Mouse (Mus musculus): Measurements from ENCODE around the gene Snd1. TPM values are rescaled to one million over a fixed set of nuclear protein-coding genes. Genes with fewer than 3 reads are reported as not detected.

Gene Snd1
- total RNA-seq, 2 experiments from 2014 or later: 80.5 to 88.1 TPM

DNA sequence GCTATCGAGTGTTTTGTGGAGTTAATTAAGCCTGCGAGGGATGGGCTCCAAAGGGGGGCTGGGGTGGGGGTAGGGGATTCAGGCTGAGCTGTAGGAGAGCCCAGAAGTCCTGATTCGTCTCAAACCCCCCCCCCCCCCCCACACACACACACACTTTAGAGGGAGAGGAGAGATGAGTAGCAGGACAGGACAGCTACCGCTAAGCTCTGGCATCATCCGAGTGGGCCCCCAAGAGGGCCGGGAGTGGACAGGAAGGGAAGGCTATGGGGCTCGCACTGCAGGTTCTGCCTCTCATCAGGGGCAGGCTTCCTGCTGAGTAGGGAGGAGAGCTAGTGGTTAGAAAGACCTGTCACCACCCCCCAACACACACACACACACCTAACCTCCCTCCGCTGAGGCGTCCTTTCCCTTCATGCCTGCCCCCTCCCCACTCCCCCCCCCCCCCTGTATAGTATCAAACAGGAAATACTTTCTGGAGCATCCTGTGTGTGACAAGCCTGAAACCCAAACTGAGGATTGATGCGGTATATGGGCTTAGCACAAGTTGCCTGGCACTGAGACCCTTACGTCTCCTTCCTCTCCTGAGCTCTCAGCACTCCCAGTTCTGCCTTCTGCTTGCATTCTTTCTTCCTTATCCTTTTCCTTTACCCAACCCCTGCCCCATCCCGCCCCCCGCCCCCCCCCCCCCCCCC is 456.8 kb downstream of the Snd1 start:
- intact Hi-C loops (cut with DNase I): loop anchor here (10.0 kb wide), 1 partner anchor 373 kb away; no protein-coding TSS in a partner anchor
- DNase-seq (ENCODE audit: low spot score in 2 of 2): no peak

GRCm38 (mm10) chr6:28932328-28932937 is 457.5 kb downstream of the Snd1 start:
- peak in 1 of 2 experiments; percentile 24 for DNase-seq (ENCODE audit: low spot score in 2 of 2)
- intact Hi-C loops (cut with DNase I): loop anchor here (10.0 kb wide), 1 partner anchor 372 kb away; no protein-coding TSS in a partner anchor

- intact Hi-C loops (cut with DNase I): loop anchor here (10.0 kb wide), 1 partner anchor 369 kb away; no protein-coding TSS in a partner anchor
- no peak for DNase-seq (ENCODE audit: low spot score in 2 of 2)
Measured at GRCm38 (mm10) chr6:28935736-28936135, 460.8 kb downstream of the Snd1 start.

- DNase-seq (ENCODE audit: low spot score in 2 of 2): no peak
- intact Hi-C loops (cut with DNase I): no loop called here
Measured at GRCm38 (mm10) chr6:28947254-28947653, 472.3 kb downstream of the Snd1 start.

- intact Hi-C loops (cut with DNase I): loop anchor here (1.0 kb wide), 1 partner anchor 75 kb away; no protein-coding TSS in a partner anchor
Measured at GRCm38 (mm10) chr6:28949269-28949668, 474.3 kb downstream of the Snd1 start.

GRCm38 (mm10) chr6:28955581-28955980 is 480.6 kb downstream of the Snd1 start:
- peak; percentile 26 to 63 for DNase-seq (ENCODE audit: low spot score in 2 of 2)
- intact Hi-C loops (cut with DNase I): no loop called here

More at GRCm38 (mm10) chr6:28949269-28949668, 474.3 kb downstream of the Snd1 start:
- peak; percentile 67 to 70 for DNase-seq (ENCODE audit: low spot score in 2 of 2)

DNA sequence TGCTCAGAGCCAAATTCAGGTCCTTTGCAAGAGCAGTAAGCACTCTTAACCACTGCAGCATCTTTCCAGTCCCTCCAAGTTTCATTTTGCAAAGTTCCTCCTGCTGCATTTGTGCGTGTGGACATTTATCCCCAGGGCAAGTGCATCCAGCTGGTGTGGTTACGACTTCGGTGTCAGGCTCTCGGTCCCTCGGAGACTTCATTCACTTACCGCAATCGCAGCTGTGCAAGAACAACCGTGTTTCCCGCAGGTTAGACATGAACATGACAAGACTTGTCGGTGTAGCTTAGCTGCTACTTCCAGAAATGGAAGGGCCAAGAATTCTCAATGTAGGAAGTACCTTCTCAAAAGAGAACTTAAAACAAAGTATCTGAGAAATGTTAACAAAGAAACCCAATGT is 482.5 kb downstream of the Snd1 start:
- DNase-seq (ENCODE audit: low spot score in 2 of 2): no peak
- intact Hi-C loops (cut with DNase I): no loop called here

DNA sequence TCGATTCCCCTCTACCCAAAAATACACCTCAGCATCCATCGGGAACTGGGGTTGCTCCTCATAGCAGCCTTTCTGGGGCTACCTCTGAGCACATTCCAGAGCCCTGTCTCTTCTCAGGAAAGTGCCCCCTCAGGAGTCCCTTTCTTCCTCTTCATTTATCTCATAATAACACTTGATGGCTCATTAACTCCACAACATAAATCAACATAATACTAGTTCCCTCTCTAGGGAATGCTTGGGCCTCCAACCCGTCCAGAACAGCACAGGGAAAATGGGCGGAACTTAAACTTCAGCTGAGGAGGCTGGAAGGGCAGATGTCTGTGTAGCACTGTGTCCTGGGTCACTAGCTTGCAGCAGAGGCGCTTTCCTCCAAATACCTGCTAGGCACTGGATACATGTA is 488.2 kb downstream of the Snd1 start:
- intact Hi-C loops (cut with DNase I): no loop called here
- no peak for DNase-seq (ENCODE audit: low spot score in 2 of 2)

DNA sequence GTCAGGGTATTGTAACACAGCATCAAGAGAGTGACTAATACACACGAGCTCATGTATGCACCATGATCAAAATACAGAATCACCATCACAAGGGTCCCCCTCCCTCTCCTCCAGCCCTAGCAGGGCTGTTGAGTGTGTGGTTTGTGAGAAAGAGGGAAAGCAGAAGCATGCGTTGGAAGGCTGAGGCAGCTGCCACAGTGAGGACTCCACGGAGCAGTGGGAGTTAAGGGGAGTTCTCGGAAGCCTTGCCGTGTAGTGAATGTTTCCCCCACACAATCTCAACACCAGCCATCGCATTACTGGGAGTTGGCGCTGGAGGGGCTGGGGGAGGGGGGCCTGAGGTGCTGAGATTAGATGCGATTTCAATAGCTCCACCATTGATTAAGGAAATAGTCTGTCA is 490.3 kb downstream of the Snd1 start:
- intact Hi-C loops (cut with DNase I): loop anchor here (5.0 kb wide), 1 partner anchor 37 kb away; no protein-coding TSS in a partner anchor
- DNase-seq (ENCODE audit: low spot score in 2 of 2): peak in 1 of 2 experiments; percentile 72

DNA sequence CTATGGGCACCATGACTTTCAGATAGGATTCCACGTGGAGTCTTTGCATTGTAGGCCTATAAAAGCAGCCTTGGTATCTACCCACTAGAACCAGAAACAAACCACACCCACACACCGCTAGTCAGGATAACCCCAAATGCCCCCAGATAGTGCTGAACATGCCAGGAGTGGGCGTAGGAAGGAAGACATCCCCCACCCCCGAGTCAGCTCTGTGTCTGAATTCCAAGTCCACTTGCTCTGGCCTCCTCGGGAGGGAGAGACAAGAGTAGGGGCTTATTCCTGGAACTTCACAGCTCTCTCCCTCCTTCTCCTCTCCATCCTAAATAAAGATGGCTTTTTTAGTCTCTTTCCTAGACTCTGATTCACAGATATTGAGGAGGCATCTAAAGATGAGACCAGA is 494.7 kb downstream of the Snd1 start:
- DNase-seq (ENCODE audit: low spot score in 2 of 2): peak; percentile 39 to 93
- intact Hi-C loops (cut with DNase I): loop anchor here (5.0 kb wide), 1 partner anchor 33 kb away; no protein-coding TSS in a partner anchor

DNA sequence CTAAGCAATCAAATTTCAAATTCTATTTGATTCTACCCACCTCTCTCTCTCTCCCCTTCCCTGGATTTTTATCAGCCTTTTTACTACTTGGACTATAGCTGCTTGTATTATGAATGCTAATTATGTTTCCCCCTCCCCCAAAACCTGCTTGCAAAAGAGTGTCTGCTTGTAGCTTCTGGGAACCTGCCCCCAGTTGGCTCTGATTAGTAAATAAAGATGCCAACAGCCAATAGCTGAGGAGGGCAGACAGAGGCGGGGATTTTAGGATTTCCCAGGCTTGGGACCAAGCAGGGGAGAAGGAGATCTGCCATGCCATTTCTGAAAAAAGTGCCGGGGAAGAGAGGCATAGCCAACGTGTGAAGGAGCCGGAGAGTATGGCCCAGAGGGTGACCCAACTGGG is 495.8 kb downstream of the Snd1 start:
- no peak for DNase-seq (ENCODE audit: low spot score in 2 of 2)
- intact Hi-C loops (cut with DNase I): no loop called here

DNA sequence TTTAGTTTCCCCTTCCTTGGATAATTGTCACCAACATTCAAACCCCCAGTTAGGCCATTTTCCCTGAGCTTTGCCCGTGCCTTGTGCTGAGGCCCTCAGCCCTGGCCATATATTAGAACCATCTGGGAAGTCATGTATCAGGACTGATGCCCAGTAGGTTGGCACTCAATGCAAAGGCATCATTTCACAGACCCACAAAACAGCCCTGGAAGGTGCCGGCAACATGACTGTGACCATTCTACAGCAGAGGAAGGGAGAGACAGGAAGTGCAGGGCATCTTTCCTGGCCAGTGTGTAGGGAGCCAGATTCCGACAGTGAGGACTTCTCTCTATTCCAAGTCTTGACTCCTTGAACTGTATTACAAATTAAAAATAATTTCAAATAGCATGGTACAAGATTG is 499.6 kb downstream of the Snd1 start:
- DNase-seq (ENCODE audit: low spot score in 2 of 2): no peak
- intact Hi-C loops (cut with DNase I): no loop called here

- intact Hi-C loops (cut with DNase I): no loop called here
- peak; percentile 51 to 83 for DNase-seq (ENCODE audit: low spot score in 2 of 2)
Measured at GRCm38 (mm10) chr6:28975106-28975505, 500.2 kb downstream of the Snd1 start.

- DNase-seq (ENCODE audit: low spot score in 2 of 2): no peak
- intact Hi-C loops (cut with DNase I): no loop called here
Measured at GRCm38 (mm10) chr6:28978031-28978430, 503.1 kb downstream of the Snd1 start.

DNA sequence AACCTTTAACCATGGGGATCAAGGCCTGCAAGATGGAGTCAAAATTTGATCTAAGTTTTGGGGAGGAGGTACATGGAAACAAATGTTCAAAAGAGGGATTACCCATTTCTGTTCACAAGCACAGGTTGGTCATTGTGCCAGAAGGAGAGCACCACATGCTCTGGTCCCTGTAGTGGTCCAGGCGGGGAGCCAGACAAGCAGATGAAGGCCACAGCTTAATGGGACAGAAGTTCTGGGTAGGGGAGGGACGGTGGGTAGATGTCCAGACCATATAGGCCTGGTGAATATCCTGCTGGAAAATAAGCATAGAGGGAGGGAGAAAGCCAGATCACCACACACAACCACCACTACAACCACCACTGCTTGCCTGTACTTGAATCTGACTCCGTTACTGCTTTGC is 503.9 kb downstream of the Snd1 start:
- intact Hi-C loops (cut with DNase I): no loop called here
- no peak for DNase-seq (ENCODE audit: low spot score in 2 of 2)

DNA sequence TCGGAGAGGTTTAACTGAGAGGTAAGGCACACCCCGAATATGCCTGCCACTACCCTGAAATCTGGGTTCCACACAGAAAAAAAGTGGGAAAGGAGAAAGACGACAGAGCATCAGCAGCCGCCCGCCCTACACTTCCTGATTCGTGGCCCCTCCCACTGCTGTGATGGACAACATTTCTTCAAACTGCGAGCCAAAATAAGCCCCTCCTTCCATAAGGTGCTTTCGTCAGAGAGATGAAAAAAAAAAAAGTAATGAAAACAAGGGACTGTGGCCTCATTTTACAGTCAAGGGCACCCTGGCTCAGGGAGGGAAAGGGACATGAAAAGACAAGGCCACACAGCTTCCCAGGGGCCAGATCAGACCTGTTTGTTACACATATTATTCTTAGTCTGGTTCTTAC is 504.6 kb downstream of the Snd1 start:
- no peak for DNase-seq (ENCODE audit: low spot score in 2 of 2)
- intact Hi-C loops (cut with DNase I): no loop called here

DNA sequence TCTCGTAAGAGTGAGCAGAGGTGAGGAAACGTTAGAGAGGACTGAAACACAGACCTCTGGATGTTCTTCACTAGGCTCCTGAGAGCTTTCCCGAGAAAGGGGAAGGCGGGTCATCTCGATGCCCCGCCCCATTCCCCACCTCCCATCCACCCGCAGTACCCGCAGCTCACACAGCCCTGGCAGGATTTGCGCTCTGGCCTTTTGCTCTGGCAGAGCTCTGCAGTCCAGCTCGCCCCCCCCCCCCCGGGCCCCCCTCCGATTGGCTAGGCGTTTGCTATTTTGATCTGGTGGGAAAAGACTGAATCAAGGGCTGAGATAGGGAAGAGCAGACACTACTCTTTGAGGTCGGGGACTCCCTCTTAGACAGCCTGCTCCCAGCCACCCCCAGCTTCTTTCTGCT is 505.3 kb downstream of the Snd1 start:
- intact Hi-C loops (cut with DNase I): loop anchor here (5.0 kb wide), 1 partner anchor 37 kb away; no protein-coding TSS in a partner anchor
- no peak for DNase-seq (ENCODE audit: low spot score in 2 of 2)

DNA sequence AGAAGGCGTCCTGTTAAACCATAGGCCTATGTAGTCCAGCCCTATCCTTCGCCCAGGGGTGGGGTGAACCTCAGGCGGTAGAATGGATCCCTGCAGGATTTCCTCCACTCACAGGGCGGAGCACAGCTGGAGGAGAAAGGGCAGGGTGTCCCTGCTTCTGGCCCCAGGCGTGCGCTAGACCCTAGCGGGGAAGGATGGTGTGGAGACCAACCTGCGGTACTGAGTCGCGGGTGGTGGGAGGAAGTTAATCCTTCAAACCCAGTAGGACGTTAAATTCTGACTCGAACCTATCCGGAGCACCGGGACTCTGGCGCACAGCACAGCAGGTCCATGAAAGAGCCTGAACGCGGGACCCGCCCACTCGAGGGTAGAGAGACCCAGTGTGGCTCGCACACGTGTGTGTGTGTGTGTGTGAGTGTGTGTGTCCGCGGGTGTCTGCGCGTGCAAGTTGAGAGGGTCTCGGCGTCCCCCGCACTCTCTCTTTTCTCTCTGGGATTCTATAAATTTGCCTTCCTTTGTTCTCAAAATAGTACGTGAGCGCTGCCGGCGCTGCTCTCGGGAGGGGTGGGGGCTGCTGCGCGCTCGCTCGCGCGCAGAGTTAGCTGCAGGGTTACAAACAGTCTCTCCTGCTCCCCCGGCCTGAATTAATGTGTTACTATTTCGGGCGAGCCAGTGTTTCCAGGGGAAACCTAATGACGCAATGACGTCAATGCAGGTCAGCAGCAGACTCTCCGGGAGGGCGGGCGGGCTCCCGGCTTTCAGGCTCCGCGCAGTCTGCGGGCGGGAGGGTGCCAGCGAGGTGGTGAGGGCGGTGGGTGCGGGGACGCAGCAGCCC is 506.0 kb downstream of the Snd1 start:
- intact Hi-C loops (cut with DNase I): loop anchor here (5.0 kb wide), 1 partner anchor 36 kb away; no protein-coding TSS in a partner anchor
- peak; percentile 69 to 93 for DNase-seq (ENCODE audit: low spot score in 2 of 2)

DNA sequence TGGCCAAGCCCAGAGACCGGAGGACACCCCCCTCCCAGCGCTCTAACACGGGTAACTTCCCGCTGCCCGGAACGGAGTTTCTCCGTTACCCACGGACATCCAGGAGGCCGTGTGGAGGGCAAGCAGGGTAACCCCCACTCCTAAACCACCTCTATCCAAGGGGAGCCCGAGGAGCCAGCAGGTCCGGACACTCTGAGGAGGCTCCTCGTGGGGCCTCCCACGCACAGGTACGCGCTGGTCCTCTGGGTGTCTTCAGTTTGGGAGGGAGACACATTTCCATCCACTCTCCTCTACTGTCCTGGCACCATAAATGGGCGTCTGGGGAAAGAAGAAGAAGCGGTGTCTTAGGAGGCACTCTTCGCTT is 506.6 kb downstream of the Snd1 start:
- no peak for DNase-seq (ENCODE audit: low spot score in 2 of 2)
- intact Hi-C loops (cut with DNase I): loop anchor here (5.0 kb wide), 1 partner anchor 36 kb away; no protein-coding TSS in a partner anchor

Measured in left cerebral cortex, postnatal 25 days (tissue).